Mouse (Mus musculus) frontal cortex, adult (tissue): ENCODE data around the gene Ints12.

Experiments used
- ATAC-seq: cut with Nextera tagmentation; 2 replicates; pipeline ENCODE4 v1.9.2; 2017; ENCODE audit warnings: mild to moderate bottlenecking, moderate library complexity, mixed read lengths; ENCODE audit not compliant: low TSS enrichment

The Ints12 gene

DNA sequence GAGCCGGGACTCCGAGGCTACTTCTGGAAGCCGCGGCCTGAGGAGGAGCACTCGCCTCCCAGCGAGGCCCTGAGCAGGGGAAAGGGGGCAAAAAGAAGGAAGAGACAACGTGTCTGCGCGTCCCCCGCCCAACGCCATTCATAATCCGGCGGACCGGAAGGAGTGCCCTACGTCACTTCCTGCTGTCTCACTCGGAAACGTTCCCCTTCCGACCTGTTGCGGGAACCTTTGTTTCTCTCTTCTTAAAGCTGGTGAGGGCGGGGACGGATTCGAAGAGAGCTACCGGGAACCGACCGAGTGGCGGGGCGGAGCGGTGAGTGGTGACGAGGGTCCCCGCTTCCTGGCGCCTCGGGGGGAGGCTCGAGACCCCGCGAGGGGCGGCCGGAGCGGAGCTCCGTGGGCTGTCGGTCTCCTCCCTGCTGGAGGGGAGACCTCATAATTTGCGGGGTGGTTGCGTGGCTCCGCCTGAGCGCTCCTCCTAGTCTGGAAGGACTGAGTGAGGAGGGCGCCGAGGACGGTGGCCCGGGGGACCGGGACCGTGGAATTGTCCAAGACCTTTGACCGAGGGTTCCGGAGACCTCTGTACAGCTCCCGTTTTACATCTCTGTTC lies at the start of gene Ints12, which contains the start of gene Gstcd:
Ints12 (plus strand) TSS at position 177 of the 610 bp plus-strand sequence.
Gstcd (minus strand) TSS at position 370 of the 610 bp plus-strand sequence.
- ATAC-seq: peak; percentile 97

- ATAC-seq: peak; percentile 55; the same call in 1 of the 2 replicates
These were observed 39.6 kb upstream of the Ints12 start for GRCm38 (mm10) chr3:133052068-133052467.

DNA sequence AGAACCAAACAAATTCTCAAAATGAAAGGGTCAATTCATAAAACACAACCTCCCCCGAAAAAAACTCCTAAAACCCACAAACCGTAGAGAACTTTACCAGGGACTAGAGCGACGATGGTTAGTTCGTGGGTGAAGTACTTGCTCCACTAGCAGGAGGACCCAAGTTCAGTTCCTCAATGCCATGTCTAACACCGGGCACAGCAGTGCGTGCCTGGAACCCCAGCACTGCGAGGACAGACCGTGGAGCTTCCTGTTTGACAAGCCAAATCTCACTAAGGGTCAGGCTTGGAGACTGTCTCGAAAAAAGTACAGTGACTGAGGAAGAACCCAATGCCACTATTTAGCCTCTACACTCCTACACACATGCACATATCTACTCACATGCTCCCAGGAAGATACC lies 16.1 kb upstream of the Ints12 start:
- no peak for ATAC-seq

GRCm38 (mm10) chr3:133082736-133083135 lies 8.9 kb upstream of the Ints12 start:
- no peak for ATAC-seq

- peak; percentile 97 for ATAC-seq
These were observed 5.8 kb upstream of the Ints12 start for GRCm38 (mm10) chr3:133085858-133086257.

GRCm38 (mm10) chr3:133090247-133091120 lies 1.2 kb upstream of the Ints12 start:
- ATAC-seq: no peak

GRCm38 (mm10) chr3:133091121-133091663 lies 448 bp upstream of the Ints12 start:
- peak; percentile 75 for ATAC-seq

DNA sequence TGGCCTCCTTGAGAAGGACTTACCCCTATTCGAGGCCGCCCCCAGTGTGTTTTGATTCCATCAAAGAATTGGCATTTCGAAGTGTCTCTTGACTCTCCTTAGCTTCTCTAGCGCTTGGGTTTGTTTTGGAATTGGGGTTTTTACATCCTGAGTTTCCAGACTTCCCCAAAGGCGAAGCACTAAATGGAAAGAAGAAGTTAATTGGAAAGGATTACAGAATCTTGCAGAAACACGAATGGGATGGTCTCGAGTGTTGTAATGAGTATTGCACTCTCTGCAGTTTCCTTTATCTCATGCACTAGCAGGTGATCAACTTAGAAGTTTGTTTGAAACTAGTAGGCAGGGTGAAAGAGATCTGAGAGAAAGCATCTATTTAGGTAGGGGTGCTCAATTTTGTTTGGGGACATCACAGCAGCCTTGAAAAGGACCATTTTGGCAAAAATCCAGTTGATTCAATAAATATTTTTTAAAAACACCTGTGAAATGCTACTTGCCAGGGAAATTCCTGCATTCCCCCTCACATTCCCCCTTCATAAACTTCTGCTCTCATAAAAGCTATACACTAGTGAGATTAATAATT lies 724 bp downstream of the Ints12 start:
- no peak for ATAC-seq

GRCm38 (mm10) chr3:133092936-133093335 lies 1.3 kb downstream of the Ints12 start:
- no peak for ATAC-seq

- no peak for ATAC-seq
These were observed 2.7 kb downstream of the Ints12 start for GRCm38 (mm10) chr3:133094305-133094704.

DNA sequence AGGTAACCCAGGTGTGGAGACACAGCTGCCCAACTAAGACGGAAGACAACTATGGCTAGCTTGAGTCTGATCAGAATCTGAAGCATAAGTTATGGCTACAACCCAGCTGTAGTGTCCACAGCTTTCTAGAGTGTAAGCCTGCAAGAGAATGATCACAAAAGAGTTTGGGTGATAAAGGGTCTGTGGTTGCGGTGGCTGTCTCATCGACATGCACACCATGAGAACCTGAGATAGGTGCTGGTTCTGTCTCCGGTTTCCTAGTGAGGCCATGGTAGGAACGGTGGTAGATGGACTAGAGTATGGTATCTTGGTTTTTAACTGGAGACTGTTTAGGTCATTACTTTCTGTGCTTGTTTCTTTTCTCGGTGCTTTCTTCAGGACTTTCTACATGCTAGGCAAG lies 6.3 kb downstream of the Ints12 start:
- no peak for ATAC-seq

DNA sequence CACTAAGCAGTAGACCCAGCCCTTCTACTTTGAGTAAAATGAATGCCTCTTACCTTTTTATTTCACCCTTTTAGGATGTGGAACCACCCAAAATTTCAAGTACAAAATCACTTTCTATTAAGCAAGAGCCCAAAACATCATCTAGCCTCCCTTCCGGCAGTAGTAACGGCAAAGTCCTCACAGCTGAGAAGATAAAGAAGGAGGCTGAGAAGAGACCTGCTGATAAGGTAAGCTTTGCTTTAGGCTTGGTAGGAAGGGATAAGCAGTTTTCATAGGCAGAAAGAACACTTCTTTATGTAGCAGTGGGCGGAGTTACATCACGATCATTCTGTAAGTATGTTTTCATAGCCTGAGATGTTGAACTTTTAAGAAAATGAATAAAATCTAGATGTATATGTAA lies 6.7 kb downstream of the Ints12 start:
- ATAC-seq: no peak

DNA sequence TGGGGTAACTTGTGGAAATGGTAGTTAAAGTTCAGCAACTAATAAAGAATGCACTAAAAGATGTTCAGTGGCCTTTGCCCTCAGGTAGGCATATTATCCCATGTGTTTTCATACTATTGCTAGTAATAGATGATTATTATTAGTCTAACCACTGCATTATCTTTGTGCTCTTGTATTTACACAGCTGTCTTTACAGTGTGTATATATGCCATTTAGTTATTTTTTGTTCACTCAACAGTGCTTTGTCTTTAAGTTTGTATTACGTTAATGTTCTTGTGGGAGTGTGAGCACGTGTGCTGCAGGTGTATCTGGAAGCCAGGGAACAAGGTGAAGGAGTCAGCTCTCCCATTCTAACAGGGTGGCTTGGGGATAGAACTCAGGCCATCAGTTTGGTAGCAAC lies 7.3 kb downstream of the Ints12 start:
- ATAC-seq: no peak

DNA sequence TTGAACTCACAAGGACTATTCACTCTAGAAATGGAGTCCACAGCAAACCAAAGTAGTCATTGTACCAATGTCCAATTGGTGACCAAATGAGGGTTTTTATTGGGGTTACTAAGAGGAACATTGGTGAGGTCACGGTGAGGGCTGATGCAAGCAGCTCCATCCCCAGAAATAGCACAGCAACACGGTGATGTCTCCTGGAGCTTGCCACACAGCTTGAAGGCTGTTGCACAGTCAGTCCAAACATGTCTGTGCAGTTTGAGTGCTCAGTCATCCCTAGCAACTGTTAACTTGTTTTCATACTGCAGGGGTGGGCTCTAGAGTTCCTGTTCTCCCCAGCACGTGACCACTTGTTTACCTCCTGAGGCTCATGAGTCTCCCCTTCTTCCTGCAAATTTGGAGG lies 12.1 kb downstream of the Ints12 start:
- no peak for ATAC-seq

- no peak for ATAC-seq
These were observed 12.8 kb downstream of the Ints12 start for GRCm38 (mm10) chr3:133104436-133104835.

DNA sequence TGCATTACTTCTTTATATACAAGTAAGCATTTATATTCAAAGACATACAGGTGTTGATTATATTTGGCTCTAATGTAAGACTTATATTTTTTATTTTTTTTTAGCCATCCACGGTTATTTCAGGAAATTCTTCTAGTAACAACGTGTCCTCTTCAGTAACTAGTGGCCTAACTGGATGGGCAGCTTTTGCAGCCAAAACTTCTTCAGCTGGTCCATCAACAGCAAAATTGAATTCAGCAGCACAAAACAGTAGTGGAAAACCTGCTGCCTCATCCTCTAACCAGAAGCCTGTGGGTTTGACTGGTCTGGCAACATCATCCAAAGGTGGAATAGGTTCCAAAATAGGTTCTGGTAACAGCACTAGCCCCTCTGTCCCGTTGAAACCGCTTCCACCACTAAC lies 17.1 kb downstream of the Ints12 start:
- no peak for ATAC-seq

GRCm38 (mm10) chr3:133109844-133110243 lies 18.2 kb downstream of the Ints12 start:
- no peak for ATAC-seq

GRCm38 (mm10) chr3:133111741-133112140 lies 20.1 kb downstream of the Ints12 start:
- ATAC-seq: peak; percentile 96

DNA sequence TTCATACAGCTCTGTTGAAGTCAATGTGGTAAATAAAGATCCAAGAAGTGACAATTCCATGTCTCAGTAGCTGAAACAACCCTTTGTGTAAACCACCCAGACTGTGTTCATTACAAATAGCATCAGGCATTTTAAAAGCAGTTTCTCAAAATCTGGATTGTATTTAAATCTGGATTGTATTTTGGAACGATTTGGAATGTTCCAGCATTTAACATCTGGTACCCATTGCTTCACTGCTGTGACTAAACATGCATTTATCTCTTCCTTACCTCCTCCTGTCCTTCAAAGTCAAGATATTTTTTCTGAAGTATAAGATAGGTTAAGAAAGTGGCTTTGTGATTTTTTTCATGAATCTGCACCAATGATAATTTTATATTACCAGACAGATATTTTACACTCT lies 21.6 kb downstream of the Ints12 start:
- ATAC-seq: no peak

DNA sequence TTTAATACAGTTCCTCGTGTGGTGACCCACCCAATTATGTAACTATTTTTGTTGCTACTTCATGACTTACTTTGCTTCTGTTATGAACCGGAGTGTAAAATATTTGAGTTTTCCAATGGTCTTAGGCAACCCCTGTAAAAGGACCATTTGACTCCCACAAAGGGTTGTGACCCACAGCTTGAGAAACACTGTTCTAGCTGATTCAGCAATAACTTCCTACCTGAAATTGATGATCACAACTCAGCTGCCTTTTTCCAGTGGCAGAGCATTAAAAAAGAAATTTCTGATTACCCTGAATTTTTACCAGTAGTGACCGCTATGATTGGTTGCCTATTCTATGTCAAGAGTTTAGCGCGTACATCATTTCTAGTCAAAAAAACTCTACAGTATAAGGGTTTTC lies 39.7 kb downstream of the Ints12 start:
- ATAC-seq: no peak

GRCm38 (mm10) chr3:133132611-133133010 lies 41.0 kb downstream of the Ints12 start:
- peak; percentile 93 for ATAC-seq

DNA sequence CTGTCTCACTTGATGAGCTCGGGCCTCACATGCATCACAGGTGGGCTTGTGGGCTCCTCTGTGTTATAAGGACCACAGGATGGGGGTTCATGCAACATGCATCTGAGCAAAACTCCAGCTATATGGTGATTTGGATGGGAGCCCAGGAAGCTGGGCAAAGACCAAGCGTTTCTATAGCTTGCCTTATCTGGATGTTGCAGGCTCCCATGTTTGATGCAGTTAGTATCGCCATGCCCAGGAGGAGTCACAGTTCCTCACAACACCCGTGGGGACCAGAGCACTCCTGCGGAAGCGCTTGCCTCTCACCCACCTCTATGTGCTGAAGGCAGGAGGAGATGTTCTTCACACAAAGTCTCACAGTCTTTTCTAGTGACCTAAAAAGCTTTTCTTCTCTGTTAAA lies 50.2 kb downstream of the Ints12 start:
- ATAC-seq: no peak
